Mouse (Mus musculus) left cerebral cortex, postnatal 25 days (tissue): ENCODE data around the gene Slfn5. TPM values are rescaled to one million over a fixed set of nuclear protein-coding genes. Genes with fewer than 3 reads are reported as not detected.
A peak's percentile ranks its signal among the peaks of the same experiment; 100 is the strongest.
"Not testable (repeated sequence)": the region's sequence is repeated elsewhere in the genome, so short reads cannot be mapped to it uniquely, and the experiment has no call there.

ENCODE experiments used
- DNase-seq, 2 experiments: peaks; one replicate each; pipeline ENCODE4 v3.0.0; 2022; ENCODE audit warnings: low spot score in 2 of 2, mixed read lengths in 1 of 2
- intact Hi-C: fragments of 180-260 bp; cut with DNase I; formaldehyde crosslinking; loops from one replicate; pipeline ENCODE4 v1.15.1; 2025
- total RNA-seq, 2 experiments: library from RNA; stranded (reverse); gene quantifications; 2 replicates each; pipeline ENCODE4 v1.2.3; 2021

The Slfn5 gene
- total RNA-seq, result 1 to 10 TPM; 4.4 to 4.5 TPM

DNA sequence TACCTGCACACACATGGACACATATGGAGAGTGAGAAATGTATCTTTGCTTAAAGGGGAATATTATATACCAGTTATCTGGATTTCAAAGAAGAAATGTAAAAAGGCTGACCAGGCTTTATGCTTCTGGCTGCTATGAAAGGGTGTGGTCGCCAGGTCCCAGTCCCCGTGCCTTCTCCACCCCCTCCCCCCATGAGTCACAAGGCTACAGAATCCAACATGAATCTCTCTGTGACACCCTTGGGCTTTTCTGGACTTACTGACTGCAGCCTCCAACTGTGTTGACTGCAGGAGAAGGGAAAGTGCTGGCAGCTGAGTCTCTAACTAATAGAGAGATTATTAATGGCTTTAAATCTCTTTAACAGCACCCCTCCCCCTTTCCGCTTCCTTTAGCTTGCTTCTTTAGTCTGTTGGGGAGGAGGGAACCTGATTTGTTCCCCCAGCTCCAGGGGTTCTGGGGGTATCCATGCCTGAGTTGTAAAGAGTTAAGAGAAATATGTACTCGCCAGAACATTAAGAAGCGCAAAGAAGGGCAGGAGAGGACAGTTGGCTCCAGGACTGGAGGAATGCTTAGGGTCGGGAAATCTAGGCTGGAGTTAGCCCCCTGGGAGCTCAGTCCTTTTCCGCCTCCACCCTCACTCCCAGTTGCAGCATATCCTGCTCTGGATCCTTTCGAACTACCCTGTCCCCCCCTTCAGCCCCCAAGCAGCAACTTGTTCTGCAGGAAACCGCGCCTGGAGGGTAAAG lies at the start of gene Slfn5:
Gene Slfn5 (plus strand): TSS at position 614 of the 746 bp plus-strand sequence.
- intact Hi-C loops, result no loop called here
- DNase-seq, result no peak

DNA sequence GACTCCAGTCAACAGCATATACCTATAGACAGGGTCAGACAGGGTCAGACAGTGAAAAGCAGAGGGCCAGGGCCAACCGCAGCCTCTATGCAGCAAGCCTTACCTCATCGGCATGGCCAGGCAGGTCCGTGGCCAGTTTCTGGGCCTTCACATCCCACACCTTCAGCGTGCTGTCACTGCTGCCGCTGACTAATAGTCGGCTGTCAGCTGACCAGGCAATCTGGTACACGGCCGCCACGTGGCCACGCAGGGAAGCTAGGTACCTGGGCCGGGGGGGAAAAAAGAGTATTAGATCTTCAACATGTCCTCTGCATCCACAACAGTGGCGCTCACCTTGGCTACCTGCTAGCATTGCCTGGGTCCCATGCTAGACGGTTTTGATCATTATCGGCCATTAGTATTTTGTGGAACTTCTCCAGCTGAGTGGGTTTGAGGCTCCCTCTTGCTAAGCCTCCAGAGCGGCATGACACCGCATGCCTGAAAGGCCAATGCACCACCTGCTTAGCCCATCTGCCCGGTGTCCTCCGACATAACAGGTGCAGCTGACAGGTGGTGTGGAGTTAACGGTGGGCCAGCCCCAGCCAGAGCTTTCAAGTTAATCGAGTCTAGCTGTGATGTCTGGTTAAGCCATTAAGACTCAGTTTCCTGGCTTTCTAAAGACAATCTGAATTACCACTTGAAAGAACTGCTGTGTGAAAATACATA lies 49.4 kb upstream of the Slfn5 start:
- intact Hi-C loops, result no loop called here
- no peak for DNase-seq

DNA sequence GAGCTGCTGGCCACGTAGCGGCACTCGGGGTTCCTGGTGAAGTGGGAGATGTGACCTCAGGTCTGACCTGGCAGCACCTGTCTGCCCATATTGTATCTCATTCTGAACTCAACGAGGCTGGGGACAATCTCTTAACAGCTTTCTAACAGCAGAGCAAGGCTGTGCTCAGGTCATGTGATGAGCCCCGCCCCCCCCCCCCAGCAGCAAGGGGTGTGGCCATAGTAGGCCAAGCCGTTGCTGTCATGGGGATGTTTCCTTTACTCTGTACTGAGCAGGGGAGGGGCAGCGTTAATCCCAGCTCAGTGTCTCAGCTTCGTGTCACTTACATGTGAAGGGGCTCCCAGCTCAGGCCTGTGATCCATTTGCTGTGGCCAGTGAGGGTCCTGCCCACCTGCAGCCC lies 46.2 kb upstream of the Slfn5 start:
- intact Hi-C loops, result no loop called here

DNA sequence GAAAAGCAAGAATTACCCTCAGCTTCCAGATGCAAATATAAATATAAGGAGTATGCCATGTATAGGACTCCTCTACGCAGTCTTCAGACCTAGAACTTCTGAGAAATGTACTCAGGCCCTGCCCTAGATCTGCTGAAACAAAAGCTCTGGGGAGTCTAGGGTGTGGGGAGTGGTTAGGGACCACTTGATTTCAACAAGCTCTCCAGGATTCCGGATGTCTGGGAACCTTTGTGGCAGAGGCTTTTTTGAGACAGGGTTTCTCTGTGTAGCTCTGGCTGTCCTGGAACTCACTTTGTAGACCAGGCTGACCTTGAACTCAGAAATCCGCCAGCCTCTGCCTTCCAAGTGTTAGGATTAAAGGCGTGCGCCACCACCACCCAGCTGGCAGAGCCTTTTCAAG lies 45.3 kb upstream of the Slfn5 start:
- intact Hi-C loops, result no loop called here
- no peak for DNase-seq

More for the DNA sequence above, 46.2 kb upstream of the Slfn5 start:
- no peak for DNase-seq

DNA sequence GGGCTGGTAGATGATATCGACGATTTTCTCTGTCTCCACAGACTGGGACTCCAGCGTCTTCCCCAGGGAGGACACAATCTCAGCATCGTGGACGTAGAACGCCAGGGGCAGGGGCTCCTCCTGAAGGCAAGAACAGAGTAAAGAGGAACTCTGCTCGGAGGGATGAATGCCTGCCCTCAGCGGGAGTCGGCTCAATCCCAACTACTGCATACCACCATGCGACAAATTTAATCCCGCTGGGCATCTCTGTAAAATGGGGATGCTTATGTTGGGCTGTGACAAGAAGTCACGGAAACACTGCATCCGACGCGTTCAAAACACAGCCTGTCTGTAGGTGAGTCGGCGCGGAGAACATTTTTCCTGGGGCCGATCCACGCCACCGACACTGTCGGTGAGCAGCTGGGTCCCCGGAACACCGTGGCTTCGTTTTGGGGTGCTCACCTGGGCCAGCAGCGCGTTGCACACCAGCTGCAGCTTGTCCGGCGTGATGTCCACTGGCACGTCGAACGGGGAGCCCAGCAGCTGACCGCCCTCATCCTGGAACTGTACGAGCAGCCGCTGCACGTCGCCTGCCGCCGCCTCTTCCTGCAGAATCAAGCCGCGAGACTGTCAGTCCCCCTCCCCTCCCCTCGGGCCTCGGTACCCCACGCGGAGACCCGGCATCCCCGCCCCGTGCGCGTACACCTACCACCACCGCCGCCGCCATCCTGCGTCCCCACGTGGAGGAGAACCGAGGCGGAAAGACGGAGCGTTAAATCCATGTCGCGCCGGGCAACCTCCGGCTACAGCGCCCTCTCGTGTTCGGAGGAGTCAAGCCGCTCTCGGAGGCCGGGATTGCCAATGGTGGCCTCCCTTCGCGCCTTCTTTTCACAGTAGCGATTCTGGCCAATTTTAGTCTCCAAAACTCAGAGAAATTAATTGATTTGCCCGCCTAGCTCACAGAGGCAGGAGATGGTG lies 43.2 kb upstream of the Slfn5 start, which contains the start of gene Nle1:
Gene Nle1 (minus strand): TSS at position 761 of the 957 bp plus-strand sequence.
- intact Hi-C loops, result loop anchor here (1.0 kb wide), 1 partner anchor 37 kb away; the partner anchor contains the start of gene Rffl
- peak; percentile 90 to 91 for DNase-seq

DNA sequence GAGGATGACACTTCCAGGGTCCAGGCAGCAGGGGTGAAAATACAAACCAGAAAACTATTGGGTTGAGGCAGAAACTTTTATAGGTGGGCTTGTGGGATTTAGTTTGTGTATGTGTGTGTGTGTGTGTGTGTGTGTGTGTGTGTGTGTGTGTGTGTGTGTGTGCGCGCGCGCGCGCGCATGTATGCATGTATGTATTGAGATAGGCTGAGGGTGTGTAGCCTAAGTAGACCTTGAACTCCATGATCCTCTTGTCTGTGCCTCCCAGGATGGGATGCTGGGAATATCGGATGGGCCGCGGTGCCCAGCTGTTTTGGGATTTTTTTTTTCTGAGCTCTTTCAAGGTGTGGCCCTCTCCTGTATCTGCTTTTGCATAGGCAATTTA lies 42.5 kb upstream of the Slfn5 start:
- no peak for DNase-seq
- intact Hi-C loops, result loop anchor here (1.0 kb wide), 1 partner anchor 37 kb away; the partner anchor contains the start of gene Rffl

DNA sequence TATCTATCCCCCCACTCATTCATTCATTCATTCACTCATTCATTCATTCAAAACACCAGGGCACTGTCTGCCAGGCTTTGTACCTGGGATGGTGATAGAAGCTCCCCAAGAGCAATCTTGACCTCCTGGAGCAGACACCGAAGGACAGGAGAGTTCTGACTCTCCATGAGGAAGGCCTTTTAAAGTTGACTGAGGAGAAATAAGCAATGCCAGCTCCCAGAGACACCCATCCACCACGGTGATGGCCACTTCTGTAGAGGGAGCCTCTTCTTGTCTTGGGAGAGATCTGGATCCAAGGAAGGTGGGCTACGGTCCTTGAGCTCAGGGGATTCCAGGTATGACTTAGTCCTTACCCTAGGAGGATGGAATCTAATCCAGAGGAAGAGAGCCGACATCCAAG lies 40.9 kb upstream of the Slfn5 start, which contains the start of gene Unc45b:
Gene Unc45b (plus strand): TSS at position 301 of the 400 bp plus-strand sequence.
- intact Hi-C loops, result no loop called here
- no peak for DNase-seq

DNA sequence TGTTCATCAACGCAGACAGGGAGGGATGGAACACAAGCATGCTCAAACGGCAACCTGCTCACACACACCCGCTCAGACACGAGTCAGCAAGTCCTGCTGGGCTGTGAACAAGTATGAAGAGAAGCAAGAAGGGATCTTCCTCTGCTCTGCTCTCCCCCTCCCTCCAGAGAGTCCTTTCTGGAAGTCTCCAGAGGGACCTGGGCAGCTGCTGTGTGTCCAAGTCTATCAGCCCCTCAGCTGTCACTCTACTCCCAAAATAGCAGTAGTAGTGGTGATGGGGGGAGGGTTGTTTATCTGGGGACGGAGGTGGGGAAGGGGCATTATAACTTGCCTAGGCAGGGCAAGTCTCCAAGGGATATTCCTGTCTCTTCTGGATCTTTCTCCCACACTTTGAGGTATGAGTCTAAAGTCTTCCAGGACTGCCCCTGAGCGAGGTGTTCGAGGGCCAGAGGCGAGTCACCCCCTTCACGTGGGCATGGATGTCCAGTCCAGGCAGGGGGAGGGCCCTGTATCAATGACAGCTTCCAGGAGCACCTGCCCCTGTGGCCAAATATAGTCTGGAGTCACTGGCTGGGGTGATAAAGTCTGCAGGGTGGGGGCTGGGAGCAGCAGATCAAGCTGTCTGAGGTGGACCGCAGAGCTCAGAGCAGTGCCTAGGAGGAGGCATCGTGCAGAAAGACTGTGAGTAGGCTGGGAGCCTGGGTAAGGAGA lies 40.3 kb upstream of the Slfn5 start:
- no peak for DNase-seq
- intact Hi-C loops, result no loop called here

DNA sequence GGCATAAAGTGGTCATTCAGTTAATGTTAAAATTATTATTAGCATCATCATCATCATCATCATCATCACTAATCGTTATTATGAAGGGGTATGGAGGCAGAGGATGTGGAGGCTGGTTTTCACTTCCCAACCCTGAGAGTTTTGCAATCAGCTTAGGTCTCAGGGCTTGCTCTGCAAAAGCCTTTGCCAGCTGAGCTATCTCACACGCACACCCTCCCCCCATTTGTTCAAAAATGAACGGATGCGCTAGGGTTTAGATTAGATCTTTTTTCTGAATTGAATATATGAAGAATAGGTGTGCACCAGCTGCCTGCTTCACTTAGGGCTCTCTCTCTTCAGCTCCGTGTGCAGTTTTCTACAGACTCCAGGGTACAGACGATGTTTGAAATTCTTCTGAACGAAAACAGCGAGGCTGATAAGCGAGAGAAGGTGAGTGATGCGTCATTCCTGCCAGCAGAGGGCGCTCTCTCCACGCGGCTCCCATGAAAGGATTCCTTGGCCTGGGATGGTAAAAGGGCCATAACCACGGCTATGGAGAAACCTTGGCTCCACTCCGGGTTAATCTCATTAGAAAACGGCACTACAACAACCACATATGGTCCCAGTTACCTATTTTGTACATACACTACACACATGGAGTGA lies 36.3 kb upstream of the Slfn5 start:
- peak; percentile 67 to 74 for DNase-seq
- intact Hi-C loops, result loop anchor here (1.0 to 5.0 kb wide), 2 partner anchors 277 to 347 kb away; no protein-coding TSS in a partner anchor

DNA sequence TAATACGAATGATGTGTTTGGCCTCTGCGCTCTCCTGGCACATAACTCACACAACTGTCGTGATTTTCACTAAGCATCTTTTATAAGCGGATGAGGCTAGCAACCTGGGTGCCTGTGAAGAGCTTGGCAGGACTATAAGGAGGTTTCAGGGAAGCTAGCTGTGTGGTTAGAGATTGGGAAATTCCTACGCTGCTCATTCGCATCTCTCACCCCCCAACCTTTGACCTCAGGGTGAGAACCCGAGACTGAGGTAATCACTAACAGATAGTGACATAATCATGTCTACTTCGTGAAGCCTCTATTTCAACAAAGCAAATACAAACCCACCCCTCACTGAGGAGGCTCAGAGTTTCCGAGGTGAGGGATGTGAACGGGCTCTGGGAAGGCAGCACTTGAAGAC lies 30.4 kb upstream of the Slfn5 start:
- no peak for DNase-seq
- intact Hi-C loops, result no loop called here

DNA sequence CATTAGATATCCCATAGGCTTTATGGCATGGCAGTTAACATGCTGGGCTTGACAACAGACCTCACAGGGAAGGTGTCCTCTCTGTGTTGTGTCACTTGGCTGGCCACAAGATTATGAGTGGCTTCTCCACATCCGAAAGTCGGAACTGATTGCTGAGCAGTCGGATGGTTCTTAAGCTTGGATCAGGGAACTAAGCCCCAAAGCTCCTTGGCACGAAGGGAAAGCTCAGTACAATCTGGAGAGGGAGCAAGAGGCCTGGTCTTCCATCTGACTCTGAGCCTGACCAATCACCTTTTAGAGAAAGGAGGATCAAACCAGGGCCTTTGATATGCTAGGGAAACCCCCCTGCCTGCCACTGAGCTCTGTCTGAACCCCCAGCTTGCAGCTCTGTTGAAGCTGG lies 29.5 kb upstream of the Slfn5 start:
- DNase-seq, result no peak
- intact Hi-C loops, result no loop called here

DNA sequence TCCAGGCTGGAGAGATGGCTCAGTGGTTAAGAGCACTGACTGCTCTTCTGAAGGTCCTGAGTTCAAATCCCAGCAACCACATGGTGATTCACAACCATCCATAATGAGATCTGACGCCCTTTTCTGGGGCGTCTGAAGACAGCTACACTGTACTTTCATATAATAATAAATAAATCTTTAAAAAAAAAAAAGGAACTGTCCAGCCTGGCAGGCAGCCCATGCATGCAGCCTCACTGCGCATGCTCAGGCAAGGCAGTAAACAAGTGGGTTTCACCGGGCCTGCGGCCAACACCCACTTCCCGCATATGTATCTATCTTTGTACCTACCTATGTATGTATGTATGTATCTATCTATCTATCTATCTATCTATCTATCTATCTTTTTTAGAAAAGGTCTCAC lies 27.2 kb upstream of the Slfn5 start:
- intact Hi-C loops, DNase-seq: not testable (repeated sequence)

DNA sequence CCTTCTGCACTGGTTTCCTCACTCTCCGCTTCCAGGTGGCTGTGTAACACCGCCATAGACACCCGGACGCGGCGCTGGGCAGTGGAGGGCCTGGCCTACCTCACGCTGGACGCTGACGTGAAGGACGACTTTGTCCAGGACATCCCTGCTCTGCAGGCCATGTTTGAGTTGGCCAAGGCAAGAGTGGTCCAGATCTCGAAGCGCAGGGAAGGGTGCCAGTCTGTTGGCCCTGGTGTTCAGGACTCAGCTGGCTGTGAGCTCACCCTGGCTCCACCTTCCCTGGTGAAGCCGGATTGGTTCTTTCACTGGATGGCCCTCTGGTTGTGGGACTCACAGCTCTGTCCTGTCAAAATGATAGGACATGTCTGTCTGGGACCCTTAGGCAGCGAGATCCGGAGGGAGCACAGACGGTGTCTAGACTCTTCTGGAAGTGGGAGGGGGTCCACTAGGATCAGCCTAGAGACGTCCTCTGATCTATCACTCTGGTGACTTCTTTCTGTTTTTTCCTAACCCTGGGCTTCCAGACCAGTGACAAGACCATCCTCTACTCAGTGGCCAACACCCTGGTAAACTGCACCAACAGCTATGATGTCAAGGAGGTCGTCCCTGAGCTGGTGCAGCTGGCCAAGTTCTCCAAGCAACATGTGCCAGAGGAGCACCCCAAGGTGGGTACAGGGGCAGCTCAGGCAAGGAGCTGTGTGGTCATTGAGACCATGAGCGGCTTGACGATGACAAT lies 22.1 kb upstream of the Slfn5 start:
- intact Hi-C loops, result no loop called here

DNA sequence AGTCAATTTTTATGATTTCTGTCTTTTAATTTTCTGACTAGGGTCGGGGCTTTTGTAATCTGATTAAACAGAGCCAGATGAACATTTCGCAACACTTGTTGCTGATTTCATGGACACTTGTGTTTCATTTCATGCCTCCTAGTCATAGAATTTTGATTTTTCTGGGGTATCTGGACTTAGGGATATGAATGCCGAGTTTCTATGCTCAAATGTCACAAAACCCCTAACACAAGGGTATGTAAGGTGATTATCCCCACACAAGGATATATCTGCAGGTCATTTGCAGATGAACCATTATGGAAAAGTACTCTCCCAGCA lies 21.6 kb upstream of the Slfn5 start:
- intact Hi-C loops, result no loop called here
- no peak for DNase-seq

More for the DNA sequence above, 22.1 kb upstream of the Slfn5 start:
- DNase-seq, result no peak

DNA sequence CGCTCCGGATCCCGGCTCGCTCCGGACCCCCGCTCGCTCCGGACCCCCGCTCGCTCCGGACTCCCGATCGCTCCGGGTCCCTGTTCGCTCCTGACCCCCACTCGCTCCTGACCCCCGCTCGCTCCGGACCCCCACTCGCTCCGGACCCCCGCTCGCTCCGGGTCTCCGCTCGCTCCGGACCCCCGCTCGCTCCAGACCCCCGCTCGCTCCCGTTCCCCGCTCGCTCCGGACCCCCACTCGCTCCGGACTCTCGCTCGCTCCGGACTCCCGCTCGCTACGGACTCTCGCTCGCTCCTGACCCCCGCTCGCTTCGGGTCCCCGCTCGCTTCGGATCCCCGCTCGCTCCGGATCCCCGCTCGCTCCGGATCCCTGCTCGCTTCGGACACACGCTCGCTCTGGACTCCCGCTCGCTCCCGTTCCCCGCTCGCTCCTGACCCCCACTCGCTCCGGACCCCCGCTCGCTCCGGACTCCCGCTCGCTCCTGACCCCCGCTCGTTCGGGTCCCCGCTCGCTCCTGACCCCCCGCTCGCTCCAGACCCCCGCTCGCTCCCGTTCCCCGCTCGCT lies 20.7 kb upstream of the Slfn5 start:
- DNase-seq, intact Hi-C loops: not testable (repeated sequence)

DNA sequence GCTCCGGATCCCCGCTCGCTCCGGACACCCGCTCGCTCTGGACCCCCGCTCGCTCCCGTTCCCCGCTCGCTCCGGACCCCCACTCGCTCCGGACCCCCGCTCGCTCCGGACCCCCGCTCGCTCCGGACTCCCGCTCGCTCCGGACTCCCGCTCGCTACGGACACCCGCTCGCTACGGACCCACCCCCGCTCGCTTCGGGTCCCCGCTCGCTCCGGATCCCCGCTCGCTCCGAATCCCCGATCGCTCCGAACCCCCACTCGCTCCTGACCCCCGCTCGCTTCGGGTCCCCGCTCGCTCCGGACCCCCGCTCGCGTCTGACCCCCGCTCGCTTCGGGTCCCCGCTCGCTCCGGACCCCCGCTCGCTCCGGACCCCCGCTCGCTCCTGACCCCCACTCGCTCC lies 20.0 kb upstream of the Slfn5 start:
- DNase-seq, intact Hi-C loops: not testable (repeated sequence)

DNA sequence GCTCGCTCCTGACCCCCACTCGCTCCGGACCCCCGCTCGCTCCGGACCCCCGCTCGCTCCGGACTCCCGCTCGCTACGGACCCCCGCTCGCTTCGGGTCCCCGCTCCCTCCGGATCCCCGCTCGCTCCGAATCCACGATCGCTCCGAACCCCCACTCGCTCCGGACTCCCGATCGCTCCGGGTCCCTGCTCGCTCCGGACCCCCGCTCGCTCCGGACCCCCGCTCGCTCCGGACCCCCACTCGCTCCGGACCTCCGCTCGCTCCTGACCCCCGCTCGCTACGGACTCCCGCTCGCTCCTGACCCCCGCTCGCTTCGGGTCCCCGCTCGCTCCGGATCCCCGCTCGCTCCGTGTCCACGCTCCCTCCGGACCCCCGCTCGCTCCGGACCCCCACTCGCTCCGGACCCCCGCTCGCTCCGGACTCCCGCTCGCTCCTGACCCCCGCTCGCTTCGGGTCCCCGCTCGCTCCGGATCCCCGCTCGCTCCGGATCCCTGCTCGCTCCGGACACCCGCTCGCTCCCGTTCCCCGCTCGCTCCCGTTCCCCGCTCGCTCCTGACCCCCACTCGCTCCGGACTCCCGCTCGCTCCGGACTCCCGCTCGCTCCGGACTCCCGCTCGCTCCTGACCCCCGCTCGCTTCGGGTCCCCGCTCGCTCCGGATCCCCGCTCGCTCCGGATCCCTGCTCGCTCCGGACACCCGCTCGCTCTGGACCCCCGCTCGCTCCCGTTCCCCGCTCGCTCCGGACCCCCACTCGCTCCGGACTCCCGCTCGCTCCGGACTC lies 19.3 kb upstream of the Slfn5 start:
- DNase-seq, intact Hi-C loops: not testable (repeated sequence)
